10 mouse cellular contexts compared by ENCODE assay signal in the genomic region with DNA sequence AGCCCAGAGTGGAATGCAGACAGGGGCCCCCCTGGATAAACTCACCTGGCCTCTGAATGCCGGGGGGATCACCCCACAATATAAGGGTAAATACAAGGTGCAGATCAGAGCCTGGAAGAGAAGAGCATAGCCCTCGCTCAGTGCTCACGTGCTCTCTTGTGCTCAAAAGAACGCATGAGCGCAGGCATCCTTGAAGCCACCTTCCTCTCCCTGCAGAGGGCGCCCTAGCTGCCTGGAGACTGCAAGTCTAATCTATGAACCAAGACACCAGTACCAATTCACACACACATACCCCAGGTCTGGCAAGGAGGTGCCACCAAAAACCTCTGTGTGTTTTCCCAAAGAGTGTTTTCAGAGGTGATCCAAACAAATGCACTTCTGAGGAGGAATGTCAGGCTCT. TPM values are rescaled to one million over a fixed set of nuclear protein-coding genes. Genes with fewer than 3 reads are reported as not detected.
DNase-seq lines count a peak whose midpoint lies in the region; ATAC-seq and TF ChIP-seq lines count a peak whose summit lies in the region.
"Had no signal": no experiment of that assay in that cellular context is flagged by ENCODE, and none has a peak within 500 bp of the region (broad histone marks: within the 10 kb centered on the region; RNA-seq: fewer than 3 reads in every experiment).

No protein-coding gene starts in this region.

- DNase-seq in frontal cortex, postnatal 25 days (ENCODE audit: low spot score in 2 of 2): no peak
- peak; percentile 13 for DNase-seq in lung, postnatal 0 days (ENCODE audit: low spot score)
- DNase-seq in lung, postnatal 4 days: no peak
- DNase-seq in cerebellum, adult 9-10 months: peak; percentile 39
- peak; percentile 66 for DNase-seq in midbrain, embryonic 14.5 days
- DNase-seq in gastrocnemius, postnatal 14 days: no peak
- no peak for DNase-seq in adrenal gland, adult 8-10 months

- H3K27ac ChIP-seq in lung, postnatal 0 days (ENCODE audit: low read length): no peak overlapping the region
- H3K27ac ChIP-seq in midbrain, embryonic 14.5 days (replicated peaks; ENCODE audit: low read depth, low read length): no peak overlapping the region

- H3K4me1 ChIP-seq in lung, postnatal 0 days (ENCODE audit: insufficient read depth, low read depth, low read length): no peaks in the 10 kb centered on the region
- H3K4me1 ChIP-seq in midbrain, embryonic 14.5 days (ENCODE audit: control insufficient read depth, insufficient read depth, low read length): no peaks in the 10 kb centered on the region

- intact Hi-C loops in gastrocnemius, postnatal 14 days (cut with DNase I; ENCODE audit: low total_unique reads): no loop called here

- WGBS in lung, postnatal 0 days: 22% methylated on average over 6 of the region's 6 CpGs
- 16% methylated on average over 6 of the region's 6 CpGs for WGBS in midbrain, embryonic 14.5 days

- peak; percentile 63 for TF ChIP-seq CTCF in lung, postnatal 0 days (IDR thresholded peaks at IDR 0.05)

- H3K4me2 ChIP-seq in lung, postnatal 0 days (replicated peaks; ENCODE audit: low read depth, low read length): no peak overlapping the region
- H3K4me2 ChIP-seq in midbrain, embryonic 14.5 days (ENCODE audit: low read length): no peak overlapping the region

- no peak for TF ChIP-seq EP300 in lung, postnatal 0 days (IDR thresholded peaks at IDR 0.05)

- H3K9me3 ChIP-seq in lung, postnatal 0 days (ENCODE audit: low read length): no peaks in the 10 kb centered on the region
- H3K9me3 ChIP-seq in midbrain, embryonic 14.5 days (ENCODE audit: control insufficient read depth, low read length): no peaks in the 10 kb centered on the region

- no peak overlapping the region for H3K4me3 ChIP-seq in lung, postnatal 0 days (ENCODE audit: low read depth, low read length)
- no peak overlapping the region for H3K4me3 ChIP-seq in midbrain, embryonic 14.5 days (replicated peaks; ENCODE audit: low read depth, low read length)

- no peaks in the 10 kb centered on the region for H3K36me3 ChIP-seq in lung, postnatal 0 days (ENCODE audit: insufficient read depth, low read length)
- H3K36me3 ChIP-seq in midbrain, embryonic 14.5 days (ENCODE audit: control insufficient read depth, insufficient read depth, low read length): no peaks in the 10 kb centered on the region

- no peaks in the 10 kb centered on the region for H3K27me3 ChIP-seq in lung, postnatal 0 days (replicated peaks; ENCODE audit: insufficient read depth, low read length)
- no peaks in the 10 kb centered on the region for H3K27me3 ChIP-seq in midbrain, embryonic 14.5 days (ENCODE audit: control insufficient read depth, insufficient read depth, low read length)

- ATAC-seq in frontal cortex, adult (ENCODE audit: low TSS enrichment): peak; percentile 64; the same call in 1 of the 2 replicates
- ATAC-seq in lung, postnatal 0 days: no peak
- ATAC-seq in midbrain, embryonic 14.5 days (ENCODE audit: low FRiP score, low TSS enrichment): no peak

- no peak overlapping the region for H3K9ac ChIP-seq in lung, postnatal 0 days (replicated peaks; ENCODE audit: low read depth)
- H3K9ac ChIP-seq in midbrain, embryonic 14.5 days (replicated peaks; ENCODE audit: low read length): no peak overlapping the region

RNA-seq across cellular contexts. Expression of a gene that starts 2.4 kb away (rescaled TPM):
- not detected in 2 replicates for polyA plus RNA-seq in lung, postnatal 0 days (2015; fragmentation: Nextera tagmentation; extraction: Ambion mirVana)
- polyA plus RNA-seq in midbrain, embryonic 14.5 days (2014; fragmentation: Nextera tagmentation; extraction: Ambion mirVana): not detected in 2 replicates
- total RNA-seq in gastrocnemius, postnatal 14 days (2021): not detected
- under 1 TPM in 1 of 4 experiments, not detected in 3; 0.13 TPM for total RNA-seq in adrenal gland, adult 8-10 months (2022)
- polyA plus RNA-seq: heart, embryonic 16.5 days had no signal

RNA-seq across cellular contexts. Expression of a gene that starts 15.1 kb away (rescaled TPM):
- 0.17 and 0.24 TPM in 2 replicates for polyA plus RNA-seq in lung, postnatal 0 days (2015; fragmentation: Nextera tagmentation; extraction: Ambion mirVana)
- polyA plus RNA-seq in midbrain, embryonic 14.5 days (2014; fragmentation: Nextera tagmentation; extraction: Ambion mirVana): 42.5 and 55.0 TPM in 2 replicates
- under 1 TPM in 1 of 2 experiments, not detected in 1; 0.09 TPM for total RNA-seq in gastrocnemius, postnatal 14 days (2021)
- total RNA-seq in adrenal gland, adult 8-10 months (2022): 1 to 10 TPM; 5.7 to 8.2 (median 6.0) TPM

RNA-seq across cellular contexts. Expression of a gene that starts 47.0 kb away (rescaled TPM):
- 0.27 and 0.49 TPM in 2 replicates for polyA plus RNA-seq in lung, postnatal 0 days (2015; fragmentation: Nextera tagmentation; extraction: Ambion mirVana)
- 3.3 and 4.5 TPM in 2 replicates for polyA plus RNA-seq in midbrain, embryonic 14.5 days (2014; fragmentation: Nextera tagmentation; extraction: Ambion mirVana)
- 10 to 100 TPM in 1 of 2 experiments, 1 to 10 TPM in 1; 3.1 to 10.6 TPM for total RNA-seq in gastrocnemius, postnatal 14 days (2021)
- 100 to 1,000 TPM in 1 of 4 experiments, 10 to 100 TPM in 3; 14.6 to 106 (median 31.8) TPM for total RNA-seq in adrenal gland, adult 8-10 months (2022)

RNA-seq across cellular contexts. Expression of a gene that starts 55.4 kb away (rescaled TPM):
- 0.63 and 0.84 TPM in 2 replicates for polyA plus RNA-seq in lung, postnatal 0 days (2015; fragmentation: Nextera tagmentation; extraction: Ambion mirVana)
- polyA plus RNA-seq in midbrain, embryonic 14.5 days (2014; fragmentation: Nextera tagmentation; extraction: Ambion mirVana): 0.15 and 0.22 TPM in 2 replicates
- 1 to 10 TPM; 2.7 to 4.0 TPM for total RNA-seq in gastrocnemius, postnatal 14 days (2021)
- under 1 TPM in 1 of 4 experiments, not detected in 3; 0.38 TPM for total RNA-seq in adrenal gland, adult 8-10 months (2022)
- polyA plus RNA-seq: liver, embryonic 16.5 days had no signal

Comparison
In these comparisons a context has a peak if more than half of its experiments do, and no peak if none do; other contexts are left out.
1. DNase-seq: peak in lung, postnatal 0 days (single experiment), cerebellum, adult 9-10 months (single experiment) and midbrain, embryonic 14.5 days (single experiment); none in frontal cortex, postnatal 25 days (0 of 2), lung, postnatal 4 days (0 of 2), gastrocnemius, postnatal 14 days (single experiment) and adrenal gland, adult 8-10 months (single experiment).
2. RNA of a gene that starts 15.1 kb away (total RNA-seq): 5.7 to 8.2 TPM in adrenal gland, adult 8-10 months; 0.09 TPM in gastrocnemius, postnatal 14 days; every median in the first group is over 4 times any median in the second.